Mouse (Mus musculus): ENCODE data around the gene Papss1. TPM values are rescaled to one million over a fixed set of nuclear protein-coding genes. Genes with fewer than 3 reads are reported as not detected.

Gene Papss1
- polyA plus RNA-seq, 1 experiment from 2014 or later = 7.9 TPM

DNA sequence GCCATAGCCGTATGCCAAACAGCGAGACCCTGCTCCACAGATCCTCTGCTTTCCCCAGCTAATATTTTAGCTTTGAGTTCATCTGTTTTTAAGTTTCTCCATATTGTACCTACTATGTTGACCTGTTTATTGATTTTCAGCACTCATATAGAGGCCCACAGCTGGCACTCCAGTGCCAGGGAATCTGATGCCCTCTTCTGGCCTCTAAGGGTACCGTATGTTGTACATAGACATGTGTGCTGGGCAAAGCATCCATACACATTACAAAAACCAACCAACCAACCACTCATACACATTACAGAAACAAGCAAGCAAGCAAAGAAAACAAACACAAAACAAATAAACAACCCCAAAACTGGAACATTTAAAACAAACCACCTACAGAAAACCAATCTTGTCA, 22.2 kb downstream of the Papss1 start:
- whole genome bisulfite sequencing (ENCODE audit: insufficient replicate concordance) = 90% methylated on average over 3 of the region's 3 CpGs
- H3K9ac ChIP-seq = no peak overlapping the region
- no peaks in the 10 kb centered on the region for H3K4me1 ChIP-seq (replicated peaks)
- no peaks in the 10 kb centered on the region for H3K27me3 ChIP-seq
- no peak overlapping the region for H3K4me3 ChIP-seq (replicated peaks)
- no peak overlapping the region for H3K27ac ChIP-seq (replicated peaks)
- H3K36me3 ChIP-seq (replicated peaks) = no peaks in the 10 kb centered on the region; the same call in 1 of the 2 replicates
- no peak for ATAC-seq (ENCODE audit: insufficient read depth)
- no peak overlapping the region for H3K4me2 ChIP-seq
- no peaks in the 10 kb centered on the region for H3K9me3 ChIP-seq (replicated peaks)

DNA sequence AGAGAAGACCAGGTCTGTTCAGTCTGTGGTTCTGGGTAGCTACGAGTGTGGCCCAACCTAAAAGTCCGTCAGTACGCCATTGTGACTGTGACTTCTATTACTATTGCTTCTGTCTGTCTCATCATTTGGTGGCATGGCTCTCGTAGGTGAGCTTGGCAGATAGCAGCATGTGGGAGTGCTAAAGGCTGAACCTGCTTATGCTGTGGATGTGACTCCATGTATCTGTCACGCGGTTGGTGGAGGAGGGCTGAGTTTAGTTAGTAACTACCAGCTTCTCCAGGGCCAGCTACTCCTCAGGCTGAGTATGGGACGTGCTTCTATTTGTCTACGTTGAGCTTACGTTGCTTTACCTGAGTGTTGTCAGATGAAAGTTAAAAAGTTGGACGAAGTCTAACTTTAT, 23.4 kb downstream of the Papss1 start:
- Histone ChIP-seq H3K9me3 (replicated peaks) (no peaks in the 10 kb centered on the region), H3K9ac (no peak overlapping the region), H3K4me3 (replicated peaks) (no peak overlapping the region), H3K36me3 (replicated peaks) (no peaks in the 10 kb centered on the region; the same call in 1 of the 2 replicates), H3K4me2 (no peak overlapping the region), H3K27ac (replicated peaks) (no peak overlapping the region), H3K4me1 (replicated peaks) (no peaks in the 10 kb centered on the region), H3K27me3 (no peaks in the 10 kb centered on the region)
- 77% methylated on average over 10 of the region's 10 CpGs for WGBS (ENCODE audit: insufficient replicate concordance)
- ATAC-seq (ENCODE audit: insufficient read depth) = no peak

DNA sequence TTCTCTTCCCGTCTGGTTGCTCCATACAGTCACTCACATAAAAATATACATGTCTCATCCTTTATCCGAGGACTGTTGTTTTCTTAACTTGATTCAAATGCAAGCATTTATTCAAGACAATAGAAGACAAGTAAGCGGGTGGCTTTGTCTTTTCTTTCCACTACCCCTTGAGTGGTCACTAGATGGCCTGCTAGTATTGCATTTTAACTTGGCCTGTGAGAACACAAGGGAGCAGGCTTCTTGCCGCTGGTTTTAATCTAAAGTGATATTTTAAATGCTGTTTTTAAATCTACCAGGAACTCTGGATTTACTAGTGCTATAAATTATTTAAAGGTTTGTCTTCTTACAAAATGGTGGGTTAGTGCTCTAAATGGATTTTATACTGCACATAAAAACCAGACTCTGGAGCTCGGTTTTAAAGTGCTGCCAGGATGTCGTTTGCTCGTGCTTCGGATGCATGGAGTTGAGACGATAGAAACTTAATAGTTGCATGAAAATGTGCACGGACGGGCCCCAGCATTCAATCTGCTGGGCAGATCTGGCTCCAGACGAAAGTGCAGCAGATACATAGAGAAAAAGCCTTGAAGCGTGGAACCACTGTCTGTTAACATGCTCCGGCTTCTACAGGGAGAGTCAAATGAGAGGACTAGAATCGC, 28.7 kb downstream of the Papss1 start:
- no peak overlapping the region for H3K4me2 ChIP-seq
- no peaks in the 10 kb centered on the region for H3K4me1 ChIP-seq (replicated peaks)
- H3K36me3 ChIP-seq (replicated peaks) = no peaks in the 10 kb centered on the region
- H3K27me3 ChIP-seq = no peaks in the 10 kb centered on the region
- H3K9me3 ChIP-seq (replicated peaks) = no peaks in the 10 kb centered on the region
- ATAC-seq (ENCODE audit: insufficient read depth) = no peak
- no peak overlapping the region for H3K9ac ChIP-seq
- H3K4me3 ChIP-seq (replicated peaks) = no peak overlapping the region
- WGBS (ENCODE audit: insufficient replicate concordance) = 77% methylated on average over 15 of the region's 15 CpGs
- no peak overlapping the region for H3K27ac ChIP-seq (replicated peaks)

- Histone ChIP-seq H3K4me3 (replicated peaks) (no peak overlapping the region), H3K4me2 (no peak overlapping the region), H3K9ac (no peak overlapping the region), H3K27ac (replicated peaks) (no peak overlapping the region), H3K27me3 (no peaks in the 10 kb centered on the region), H3K4me1 (replicated peaks) (no peaks in the 10 kb centered on the region), H3K36me3 (replicated peaks) (no peaks in the 10 kb centered on the region), H3K9me3 (replicated peaks) (no peaks in the 10 kb centered on the region)
- 84% methylated on average over 11 of the region's 11 CpGs for WGBS (ENCODE audit: insufficient replicate concordance)
- no peak for ATAC-seq (ENCODE audit: insufficient read depth)
These were observed 29.8 kb downstream of the Papss1 start for GRCm38 (mm10) chr3:131594361-131594760.

GRCm38 (mm10) chr3:131595546-131596245, 31.1 kb downstream of the Papss1 start:
- H3K9me3 ChIP-seq (replicated peaks) = no peaks in the 10 kb centered on the region
- no peak overlapping the region for H3K9ac ChIP-seq
- no peaks in the 10 kb centered on the region for H3K36me3 ChIP-seq (replicated peaks)
- no peak overlapping the region for H3K4me2 ChIP-seq
- no peaks in the 10 kb centered on the region for H3K27me3 ChIP-seq
- H3K4me1 ChIP-seq (replicated peaks) = no peaks in the 10 kb centered on the region
- no peak overlapping the region for H3K27ac ChIP-seq (replicated peaks)
- ATAC-seq (ENCODE audit: insufficient read depth) = no peak
- 74% methylated on average over 14 of the region's 14 CpGs for WGBS (ENCODE audit: insufficient replicate concordance)
- no peak overlapping the region for H3K4me3 ChIP-seq (replicated peaks)

DNA sequence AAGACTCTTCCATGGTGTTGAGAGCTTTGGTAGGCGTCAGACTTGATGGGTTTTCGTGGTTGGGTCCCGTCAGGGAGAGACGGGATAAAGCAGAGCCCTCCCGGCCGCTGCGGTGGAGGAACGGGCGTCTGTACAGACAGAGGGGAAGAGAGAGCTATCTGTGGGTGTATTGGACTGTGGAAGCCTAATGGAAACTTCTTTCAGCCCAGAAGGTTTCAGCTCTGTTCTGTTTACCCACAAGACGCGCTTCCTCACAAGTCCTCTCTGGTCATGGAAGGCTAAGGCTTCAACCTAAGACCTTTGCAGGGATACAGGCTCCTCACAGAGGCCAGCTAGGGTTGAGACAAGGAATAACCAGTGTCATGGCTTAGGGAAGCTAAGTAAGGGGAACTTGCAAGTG, 36.2 kb downstream of the Papss1 start:
- Histone ChIP-seq H3K36me3 (replicated peaks) (no peaks in the 10 kb centered on the region), H3K9ac (no peak overlapping the region), H3K27me3 (no peaks in the 10 kb centered on the region), H3K4me2 (no peak overlapping the region), H3K4me1 (replicated peaks) (no peaks in the 10 kb centered on the region), H3K9me3 (replicated peaks) (no peaks in the 10 kb centered on the region), H3K27ac (replicated peaks) (no peak overlapping the region), H3K4me3 (replicated peaks) (no peak overlapping the region)
- WGBS (ENCODE audit: insufficient replicate concordance) = 73% methylated on average over 11 of the region's 11 CpGs
- no peak for ATAC-seq (ENCODE audit: insufficient read depth)

DNA sequence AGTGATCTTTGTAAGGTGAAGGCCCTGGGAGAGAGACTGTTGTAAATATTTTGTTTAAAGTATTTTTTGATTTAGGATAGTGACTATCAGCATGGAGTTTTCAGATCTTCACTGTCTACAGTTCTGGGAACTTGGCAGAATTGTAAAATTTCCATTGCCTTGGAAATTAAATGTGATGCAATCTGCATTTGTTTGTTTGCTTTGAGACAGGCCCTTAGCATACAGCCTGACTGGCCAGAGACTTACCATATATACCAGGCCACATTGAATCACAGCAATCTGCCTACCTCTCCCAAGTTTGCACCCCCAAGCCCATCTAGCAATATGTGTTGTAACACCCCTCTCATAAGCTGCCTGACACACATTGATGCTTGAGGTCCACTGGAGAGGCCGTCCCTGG, 36.8 kb downstream of the Papss1 start:
- no peak for ATAC-seq (ENCODE audit: insufficient read depth)
- Histone ChIP-seq H3K4me1 (replicated peaks) (no peaks in the 10 kb centered on the region), H3K9ac (no peak overlapping the region), H3K27me3 (no peaks in the 10 kb centered on the region), H3K36me3 (replicated peaks) (no peaks in the 10 kb centered on the region), H3K4me3 (replicated peaks) (no peak overlapping the region), H3K27ac (replicated peaks) (no peak overlapping the region), H3K9me3 (replicated peaks) (no peaks in the 10 kb centered on the region), H3K4me2 (no peak overlapping the region)
- WGBS (ENCODE audit: insufficient replicate concordance) = 83% methylated on average over 1 of the region's 1 CpGs

DNA sequence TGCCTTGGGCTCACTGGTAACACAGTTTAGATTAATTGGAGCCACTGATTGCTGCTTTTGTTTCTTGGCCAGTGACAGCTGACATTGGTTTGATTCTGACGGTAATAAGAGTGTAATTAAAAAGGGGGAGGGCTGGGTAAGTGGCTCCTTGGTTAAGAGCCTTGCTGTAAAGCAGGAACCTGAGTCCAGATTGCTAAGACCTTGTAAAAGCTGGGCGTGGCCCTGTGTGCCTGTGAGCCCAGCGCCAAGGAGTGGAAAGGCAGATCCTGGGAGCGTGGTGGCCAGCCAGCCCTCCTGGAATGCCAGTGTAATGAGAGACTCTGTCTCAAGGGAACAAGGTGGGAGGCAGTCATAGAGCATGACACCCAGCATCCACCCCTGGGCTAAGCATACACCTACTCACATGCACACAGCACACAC, 38.4 kb downstream of the Papss1 start:
- Histone ChIP-seq H3K4me2 (no peak overlapping the region), H3K36me3 (replicated peaks) (no peaks in the 10 kb centered on the region; the same call in 1 of the 2 replicates), H3K9me3 (replicated peaks) (no peaks in the 10 kb centered on the region), H3K4me3 (replicated peaks) (no peak overlapping the region), H3K9ac (no peak overlapping the region), H3K4me1 (replicated peaks) (no peaks in the 10 kb centered on the region), H3K27me3 (no peaks in the 10 kb centered on the region), H3K27ac (replicated peaks) (no peak overlapping the region)
- ATAC-seq (ENCODE audit: insufficient read depth) = no peak
- WGBS (ENCODE audit: insufficient replicate concordance) = 73% methylated on average over 4 of the region's 4 CpGs

GRCm38 (mm10) chr3:131608112-131608511, 43.5 kb downstream of the Papss1 start:
- no peak overlapping the region for H3K27ac ChIP-seq (replicated peaks)
- no peak overlapping the region for H3K9ac ChIP-seq
- H3K27me3 ChIP-seq = no peaks in the 10 kb centered on the region
- no peaks in the 10 kb centered on the region; the same call in 1 of the 2 replicates for H3K36me3 ChIP-seq (replicated peaks)
- no peak for ATAC-seq (ENCODE audit: insufficient read depth)
- 76% methylated on average over 6 of the region's 6 CpGs for WGBS (ENCODE audit: insufficient replicate concordance)
- H3K4me1 ChIP-seq (replicated peaks) = no peaks in the 10 kb centered on the region
- H3K4me2 ChIP-seq = no peak overlapping the region
- no peak overlapping the region for H3K4me3 ChIP-seq (replicated peaks)
- no peaks in the 10 kb centered on the region for H3K9me3 ChIP-seq (replicated peaks)

- no peaks in the 10 kb centered on the region for H3K9me3 ChIP-seq (replicated peaks)
- no peak overlapping the region for H3K4me3 ChIP-seq (replicated peaks)
- no peak overlapping the region for H3K4me2 ChIP-seq
- H3K27me3 ChIP-seq = no peaks in the 10 kb centered on the region
- H3K9ac ChIP-seq = no peak overlapping the region
- no peak for ATAC-seq (ENCODE audit: insufficient read depth)
- 78% methylated on average over 4 of the region's 4 CpGs for WGBS (ENCODE audit: insufficient replicate concordance)
- H3K36me3 ChIP-seq (replicated peaks) = no peaks in the 10 kb centered on the region; the same call in 1 of the 2 replicates
- no peak overlapping the region for H3K27ac ChIP-seq (replicated peaks)
- H3K4me1 ChIP-seq (replicated peaks) = no peaks in the 10 kb centered on the region
These were observed 45.1 kb downstream of the Papss1 start for GRCm38 (mm10) chr3:131609651-131610050.

- Histone ChIP-seq H3K4me2 (no peak overlapping the region), H3K36me3 (replicated peaks) (no peaks in the 10 kb centered on the region; the same call in 1 of the 2 replicates), H3K27ac (replicated peaks) (no peak overlapping the region), H3K4me1 (replicated peaks) (no peaks in the 10 kb centered on the region), H3K9ac (no peak overlapping the region), H3K9me3 (replicated peaks) (no peaks in the 10 kb centered on the region), H3K4me3 (replicated peaks) (no peak overlapping the region), H3K27me3 (no peaks in the 10 kb centered on the region)
- WGBS (ENCODE audit: insufficient replicate concordance) = 70% methylated on average over 6 of the region's 6 CpGs
- no peak for ATAC-seq (ENCODE audit: insufficient read depth)
These were observed 46.0 kb downstream of the Papss1 start for GRCm38 (mm10) chr3:131610595-131610994.

Data from liver, embryonic 15.5 days (tissue).